Mouse (Mus musculus) midbrain, embryonic 11.5 days (tissue): ENCODE results near the gene Nt5dc2. TPM values are rescaled to one million over a fixed set of nuclear protein-coding genes. Genes with fewer than 3 reads are reported as not detected.

Experiments
- ATAC-seq: fragments of 200-750 bp; cut with Nextera tagmentation; 2 replicates; pipeline ENCODE4 v1.8.0; 2017; ENCODE audit warnings: moderate TSS enrichment, moderate library complexity; ENCODE audit not compliant: low FRiP score
- DNase-seq: peaks from one replicate; pipeline ENCODE4 v3.0.0; 2015; ENCODE audit warnings: low spot score; ENCODE audit errors: missing footprints
- H3K27ac ChIP-seq: fragments of 300-500 bp; sonication (generic); 2 replicates; pipeline ENCODE4 v1.5.1; 2014; ENCODE audit warnings: low read depth, low read length
- H3K27me3 ChIP-seq: fragments of 300-500 bp; sonication (generic); 2 replicates; pipeline ENCODE4 v1.6.1; 2014; ENCODE audit warnings: mild to moderate bottlenecking, low read length, moderate library complexity, mixed read lengths; ENCODE audit not compliant: control insufficient read depth, insufficient read depth
- H3K36me3 ChIP-seq: fragments of 300-500 bp; sonication (generic); 2 replicates; pipeline ENCODE4 v1.6.1; 2014; ENCODE audit warnings: mild to moderate bottlenecking, low read length, moderate library complexity, mixed read lengths; ENCODE audit not compliant: control insufficient read depth, insufficient read depth
- H3K4me1 ChIP-seq: fragments of 300-500 bp; sonication (generic); 2 replicates; pipeline ENCODE4 v1.6.1; 2014; ENCODE audit warnings: low read length; ENCODE audit not compliant: control insufficient read depth, insufficient read depth
- H3K4me2 ChIP-seq: fragments of 300-500 bp; sonication (generic); 2 replicates; pipeline ENCODE4 v1.6.1; 2014; ENCODE audit warnings: mild to moderate bottlenecking, moderate library complexity
- H3K4me3 ChIP-seq: fragments of 300-500 bp; sonication (generic); 2 replicates; pipeline ENCODE4 v1.5.1; 2014; ENCODE audit warnings: low read depth, low read length
- H3K9ac ChIP-seq: fragments of 300-500 bp; sonication (generic); 2 replicates; pipeline ENCODE4 v1.6.1; 2014; ENCODE audit warnings: low read length
- H3K9me3 ChIP-seq: fragments of 300-500 bp; sonication (generic); 2 replicates; pipeline ENCODE4 v1.6.1; 2016; ENCODE audit warnings: low read length; ENCODE audit not compliant: control insufficient read depth
- WGBS: fragments of 180-500 bp; shearing (Covaris S2); extraction: QIAGEN DNeasy Blood & Tissue Kit; methylation state at CpG from one replicate; pipeline ENCODE4 v1.1.7; 2014; 5-methylcytosine and 5-hydroxymethylcytosine counted together
- polyA plus RNA-seq: library from polyadenylated mRNA; unstranded; fragments of >200 nt; fragmentation: Nextera tagmentation; extraction: Ambion mirVana; gene quantifications from 2 replicates; pipeline ENCODE4 v1.2.1, GENCODE M21; 2014

Nt5dc2 gene
- polyA plus RNA-seq, 1 experiment from 2014 or later, result 520 TPM

GRCm38 (mm10) chr14:31172781-31173455 is 42.1 kb downstream of the Nt5dc2 start:
- H3K9ac ChIP-seq, result no peak overlapping the region
- peaks cover 67% of the 10 kb centered on the region for H3K36me3 ChIP-seq
- WGBS, result 91% methylated on average over 18 of the region's 18 CpGs
- H3K4me1 ChIP-seq, result no peaks in the 10 kb centered on the region
- ATAC-seq (no peak), DNase-seq (no peak)
- H3K9me3 ChIP-seq, result no peaks in the 10 kb centered on the region
- no peak overlapping the region for H3K4me3 ChIP-seq
- H3K4me2 ChIP-seq, result no peak overlapping the region
- no peaks in the 10 kb centered on the region for H3K27me3 ChIP-seq
- H3K27ac ChIP-seq, result no peak overlapping the region

DNA sequence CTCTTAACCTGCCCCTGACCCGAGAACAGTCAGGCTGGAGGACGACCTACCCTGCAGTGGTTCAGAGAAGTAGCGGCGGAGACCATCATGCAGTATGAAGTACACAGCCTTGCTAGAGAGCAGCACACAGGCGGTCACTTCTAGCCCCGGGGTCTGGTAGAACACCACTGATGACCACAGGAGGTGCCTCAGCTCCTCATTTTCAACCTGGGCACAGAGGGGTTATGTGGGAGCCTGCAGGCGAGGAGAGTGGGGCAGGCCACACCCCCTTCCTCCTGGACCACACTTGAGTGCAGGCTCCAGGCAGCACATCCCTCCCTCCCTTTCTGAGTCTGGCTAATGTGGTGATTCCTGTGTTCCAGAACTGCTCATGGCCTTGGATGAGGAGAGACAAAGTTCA is 42.7 kb downstream of the Nt5dc2 start:
- peaks cover 67% of the 10 kb centered on the region for H3K36me3 ChIP-seq
- H3K4me2 ChIP-seq, result no peak overlapping the region
- no peak overlapping the region for H3K9ac ChIP-seq
- 92% methylated on average over 7 of the region's 7 CpGs for whole genome bisulfite sequencing
- no peak overlapping the region for H3K27ac ChIP-seq
- H3K4me1 ChIP-seq, result no peaks in the 10 kb centered on the region
- H3K27me3 ChIP-seq, result no peaks in the 10 kb centered on the region
- ATAC-seq (no peak), DNase-seq (no peak)
- H3K9me3 ChIP-seq, result no peaks in the 10 kb centered on the region
- no peak overlapping the region for H3K4me3 ChIP-seq

DNA sequence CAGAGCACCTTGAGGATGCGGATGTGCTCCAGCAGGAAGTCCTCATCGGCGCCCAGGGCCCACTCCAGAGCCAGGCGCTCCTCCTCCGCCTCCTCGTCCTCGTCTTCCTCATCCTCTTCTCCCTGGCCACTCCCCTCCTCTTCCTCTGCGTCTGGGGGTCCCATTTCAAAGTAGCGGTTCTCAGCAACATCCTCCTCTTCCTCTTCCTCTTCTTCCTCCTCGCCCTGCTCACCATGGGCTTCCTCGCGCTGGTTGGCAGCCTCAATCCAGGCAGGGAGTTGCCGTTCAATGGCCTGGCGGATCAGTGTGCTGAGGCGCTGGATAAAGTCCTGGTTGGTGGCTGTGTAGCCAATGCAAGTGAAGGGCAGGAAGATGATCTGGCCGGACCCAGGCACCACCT is 46.4 kb downstream of the Nt5dc2 start:
- Histone ChIP-seq H3K27ac (no peak overlapping the region), H3K4me1 (no peaks in the 10 kb centered on the region), H3K9ac (no peak overlapping the region), H3K9me3 (no peaks in the 10 kb centered on the region), H3K36me3 (peaks cover 71% of the 10 kb centered on the region), H3K27me3 (no peaks in the 10 kb centered on the region), H3K4me2 (no peak overlapping the region), H3K4me3 (no peak overlapping the region)
- DNase-seq (no peak), ATAC-seq (no peak)
- 92% methylated on average over 16 of the region's 16 CpGs for WGBS

DNA sequence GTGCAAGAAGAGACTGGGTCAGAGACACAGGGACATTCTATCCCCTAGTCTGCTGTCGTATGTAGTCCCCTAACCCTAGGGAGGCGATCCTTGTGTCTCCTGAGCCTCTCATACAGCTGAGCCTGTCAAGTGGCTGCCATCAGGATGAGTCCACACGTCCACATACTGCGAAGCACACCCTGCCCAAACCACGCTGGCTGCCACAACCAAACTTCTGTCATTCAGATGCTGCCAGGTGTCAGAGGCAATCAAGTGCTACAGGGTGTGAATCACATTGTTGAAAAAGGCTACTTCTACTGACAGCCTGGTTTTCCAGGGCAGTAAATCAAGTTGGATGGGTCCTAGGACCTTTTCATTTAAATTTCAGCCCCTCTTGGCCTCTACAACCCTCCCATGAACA is 46.9 kb downstream of the Nt5dc2 start:
- DNase-seq, result no peak
- 96% methylated on average over 5 of the region's 5 CpGs for WGBS
- H3K4me2 ChIP-seq, result no peak overlapping the region
- no peak overlapping the region for H3K27ac ChIP-seq
- H3K4me1 ChIP-seq, result no peaks in the 10 kb centered on the region
- no peaks in the 10 kb centered on the region for H3K9me3 ChIP-seq
- H3K27me3 ChIP-seq, result no peaks in the 10 kb centered on the region
- no peak for ATAC-seq
- H3K9ac ChIP-seq, result no peak overlapping the region
- no peak overlapping the region for H3K4me3 ChIP-seq
- peaks cover 71% of the 10 kb centered on the region for H3K36me3 ChIP-seq

DNA sequence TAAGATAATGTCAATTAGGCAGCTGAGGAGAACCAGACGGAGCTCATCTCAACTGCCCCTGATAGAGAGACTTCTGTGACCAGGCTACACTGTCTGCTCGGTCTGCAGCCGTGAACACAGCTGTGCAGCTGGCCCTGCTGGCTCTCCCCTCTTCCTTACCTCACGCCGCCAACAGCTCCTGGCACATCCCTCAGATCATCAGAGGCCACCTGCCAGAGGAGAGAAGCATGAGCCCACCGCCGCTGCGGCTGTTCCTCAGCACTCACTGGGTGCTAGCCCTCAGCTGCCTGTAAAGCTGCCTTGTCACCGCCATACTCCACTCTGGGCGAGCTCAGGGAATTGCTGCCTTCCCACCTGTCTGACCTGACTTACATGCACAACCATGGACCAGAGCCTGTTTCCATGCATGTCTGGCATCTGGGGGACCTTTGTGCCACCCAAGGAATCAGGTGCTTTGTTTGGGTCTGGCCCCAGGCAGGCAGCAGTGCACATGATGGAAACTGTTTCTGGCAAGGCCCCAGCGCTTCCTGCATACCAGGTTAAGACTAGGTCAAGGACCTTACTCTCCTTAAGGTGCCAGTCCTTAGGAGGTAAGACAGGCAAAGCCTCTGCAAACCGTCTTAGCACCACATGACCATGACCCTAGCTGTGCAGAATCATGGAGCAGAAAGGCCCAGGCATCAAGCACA is 49.0 kb downstream of the Nt5dc2 start:
- no peaks in the 10 kb centered on the region for H3K9me3 ChIP-seq
- DNase-seq (no peak), ATAC-seq (no peak)
- no peak overlapping the region for H3K4me2 ChIP-seq
- peaks cover 68% of the 10 kb centered on the region for H3K36me3 ChIP-seq
- H3K4me3 ChIP-seq, result no peak overlapping the region
- no peaks in the 10 kb centered on the region for H3K27me3 ChIP-seq
- no peak overlapping the region for H3K27ac ChIP-seq
- no peak overlapping the region for H3K9ac ChIP-seq
- no peaks in the 10 kb centered on the region for H3K4me1 ChIP-seq
- 94% methylated on average over 12 of the region's 12 CpGs for WGBS

GRCm38 (mm10) chr14:31181512-31181911 is 50.7 kb downstream of the Nt5dc2 start:
- ATAC-seq, result no peak
- Histone ChIP-seq H3K27me3 (no peaks in the 10 kb centered on the region), H3K9me3 (no peaks in the 10 kb centered on the region), H3K4me3 (no peak overlapping the region), H3K36me3 (peaks cover 64% of the 10 kb centered on the region), H3K9ac (no peak overlapping the region), H3K4me1 (no peaks in the 10 kb centered on the region), H3K27ac (no peak overlapping the region), H3K4me2 (no peak overlapping the region)
- no peak for DNase-seq
- 91% methylated on average over 4 of the region's 4 CpGs for WGBS

DNA sequence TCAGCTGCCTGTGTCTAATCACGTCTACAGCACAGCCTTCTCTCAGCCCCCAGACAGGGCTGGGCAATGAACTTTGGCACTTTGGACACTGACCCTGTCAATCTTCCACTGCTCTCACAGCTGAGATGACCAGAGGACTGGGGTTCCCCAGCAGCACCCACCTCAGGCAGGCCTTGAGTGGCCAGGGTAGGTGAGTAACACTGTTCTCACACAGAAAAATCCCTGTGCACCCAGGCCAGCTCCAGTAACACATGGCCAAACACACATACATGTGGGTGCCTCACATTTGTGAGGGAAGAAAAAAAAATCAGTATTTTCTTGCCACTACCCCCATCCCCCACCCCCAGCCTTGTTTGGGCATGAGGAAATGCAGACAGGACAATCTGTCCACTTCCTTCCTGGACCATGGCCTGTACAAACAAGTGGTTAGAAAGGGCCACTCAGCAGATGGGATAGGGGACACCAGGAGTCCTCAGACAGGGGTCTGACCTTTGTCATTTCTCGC is 52.0 kb downstream of the Nt5dc2 start:
- no peaks in the 10 kb centered on the region for H3K27me3 ChIP-seq
- no peak for DNase-seq
- peaks cover 63% of the 10 kb centered on the region for H3K36me3 ChIP-seq
- no peak overlapping the region for H3K4me3 ChIP-seq
- no peaks in the 10 kb centered on the region for H3K9me3 ChIP-seq
- no peaks in the 10 kb centered on the region for H3K4me1 ChIP-seq
- H3K9ac ChIP-seq, result no peak overlapping the region
- ATAC-seq, result no peak
- 78% methylated on average over 2 of the region's 2 CpGs for WGBS
- no peak overlapping the region for H3K4me2 ChIP-seq
- H3K27ac ChIP-seq, result no peak overlapping the region

GRCm38 (mm10) chr14:31183541-31183940 is 52.7 kb downstream of the Nt5dc2 start:
- H3K4me3 ChIP-seq, result no peak overlapping the region
- 96% methylated on average over 5 of the region's 5 CpGs for WGBS
- H3K4me2 ChIP-seq, result no peak overlapping the region
- no peak overlapping the region for H3K9ac ChIP-seq
- peaks cover 66% of the 10 kb centered on the region for H3K36me3 ChIP-seq
- no peak for ATAC-seq
- no peaks in the 10 kb centered on the region for H3K9me3 ChIP-seq
- H3K27ac ChIP-seq, result no peak overlapping the region
- peaks cover under 1% of the 10 kb centered on the region; the same call in 1 of the 2 replicates for H3K4me1 ChIP-seq
- no peak for DNase-seq
- no peaks in the 10 kb centered on the region for H3K27me3 ChIP-seq

DNA sequence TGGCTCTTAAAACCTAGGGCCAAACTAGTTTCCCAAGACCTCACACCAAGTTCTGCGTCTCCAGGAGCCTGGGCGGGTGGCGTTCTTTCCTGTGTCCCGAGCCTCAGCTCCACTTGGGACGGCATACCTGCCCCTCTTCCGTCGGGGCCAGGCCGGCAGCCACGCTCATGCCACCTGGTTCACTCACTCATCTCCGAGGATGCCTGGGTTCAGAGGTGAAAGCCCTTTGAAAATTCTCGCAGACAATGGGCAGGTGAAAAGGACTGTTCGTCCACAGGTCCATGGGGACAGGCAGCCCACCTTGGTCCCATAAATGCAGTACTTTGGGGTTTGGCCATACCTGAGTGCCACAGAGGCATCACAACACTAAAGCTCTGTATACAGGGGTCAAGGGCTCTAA is 53.3 kb downstream of the Nt5dc2 start:
- Histone ChIP-seq H3K27me3 (no peaks in the 10 kb centered on the region), H3K4me3 (no peak overlapping the region), H3K27ac (no peak overlapping the region), H3K9me3 (no peaks in the 10 kb centered on the region), H3K4me2 (no peak overlapping the region), H3K36me3 (peaks cover 66% of the 10 kb centered on the region), H3K9ac (no peak overlapping the region), H3K4me1 (peaks cover 5% of the 10 kb centered on the region)
- 94% methylated on average over 12 of the region's 12 CpGs for WGBS
- ATAC-seq, result no peak
- no peak for DNase-seq
